Mouse (Mus musculus) hindbrain, embryonic 10.5 days (tissue): ENCODE results near the gene Arhgef15. TPM values are rescaled to one million over a fixed set of nuclear protein-coding genes. Genes with fewer than 3 reads are reported as not detected.

Experiments used
- DNase-seq: peaks from one replicate; pipeline ENCODE4 v3.0.0-alpha.2; 2017; ENCODE audit warnings: low spot score
- H3K27ac ChIP-seq: fragments of 300-500 bp; sonication (generic); 2 replicates; pipeline ENCODE4 v1.5.1; 2016; ENCODE audit warnings: mild to moderate bottlenecking, moderate library complexity
- H3K27me3 ChIP-seq: fragments of 300-500 bp; sonication (generic); 2 replicates; pipeline ENCODE4 v1.6.1; 2016; ENCODE audit warnings: mild to moderate bottlenecking; ENCODE audit not compliant: poor library complexity, insufficient read depth, severe bottlenecking
- H3K36me3 ChIP-seq: fragments of 300-500 bp; sonication (generic); 2 replicates; pipeline ENCODE4 v1.6.1; 2016; ENCODE audit warnings: mild to moderate bottlenecking, moderate library complexity
- H3K4me1 ChIP-seq: fragments of 300-500 bp; sonication (generic); replicated peaks from 2 replicates; pipeline ENCODE4 v1.6.1; 2016; ENCODE audit warnings: mild to moderate bottlenecking
- H3K4me3 ChIP-seq: fragments of 300-500 bp; sonication (generic); 2 replicates; pipeline ENCODE4 v1.5.1; 2016; ENCODE audit warnings: mild to moderate bottlenecking, moderate library complexity
- H3K9me3 ChIP-seq: fragments of 300-500 bp; sonication (generic); 2 replicates; pipeline ENCODE4 v1.6.1; 2016; ENCODE audit warnings: mild to moderate bottlenecking, moderate library complexity
- WGBS: fragments of 180-500 bp; shearing (Covaris S2); methylation state at CpG from one replicate; pipeline ENCODE4 v1.1.7; 2016; 5-methylcytosine and 5-hydroxymethylcytosine counted together
- polyA plus RNA-seq: library from polyadenylated mRNA; unstranded; fragments of >200 nt; fragmentation: Nextera tagmentation; extraction: Ambion mirVana; gene quantifications from 2 replicates; pipeline ENCODE4 v1.2.1, GENCODE M21; 2016

Arhgef15 gene
- polyA plus RNA-seq, 1 experiment from 2014 or later = 8.6 TPM

DNA sequence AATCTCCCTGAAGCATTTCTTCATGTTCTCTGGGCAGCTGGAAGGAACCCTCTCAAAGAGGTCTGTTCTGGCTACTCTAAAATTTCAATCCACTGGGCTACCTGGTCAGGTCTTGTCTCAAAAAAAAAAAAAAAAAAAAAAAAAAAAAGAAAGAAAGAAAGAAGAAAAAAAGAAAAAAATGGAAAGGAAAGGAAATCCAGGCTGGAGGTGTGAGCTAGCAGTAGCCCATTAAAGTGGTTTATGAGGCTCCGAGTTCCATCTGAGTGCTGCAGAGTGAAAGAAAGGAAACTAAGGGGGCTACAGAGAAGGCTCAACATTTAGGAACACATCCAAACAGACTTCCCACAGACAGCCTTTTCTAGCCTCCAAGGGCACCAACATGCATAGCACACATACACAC lies 691 bp upstream of the Arhgef15 start:
- Histone ChIP-seq H3K9me3 (no peaks in the 10 kb centered on the region), H3K4me1 (peaks cover 28% of the 10 kb centered on the region), H3K27me3 (peaks cover 51% of the 10 kb centered on the region), H3K36me3 (no peaks in the 10 kb centered on the region), H3K4me3 (no peak overlapping the region), H3K27ac (no peak overlapping the region)
- 90% methylated on average over 1 of the region's 1 CpGs for WGBS
- no peak for DNase-seq

GRCm38 (mm10) chr11:68956697-68957096 lies 583 bp downstream of the Arhgef15 start:
- H3K4me1 ChIP-seq = peaks cover 28% of the 10 kb centered on the region
- H3K9me3 ChIP-seq = no peaks in the 10 kb centered on the region
- 26% methylated on average over 13 of the region's 13 CpGs for WGBS
- H3K36me3 ChIP-seq = no peaks in the 10 kb centered on the region
- H3K27ac ChIP-seq = no peak overlapping the region; the same call in 1 of the 2 replicates
- no peak for DNase-seq
- peaks cover 63% of the 10 kb centered on the region for H3K27me3 ChIP-seq
- H3K4me3 ChIP-seq = peak overlapping the region; percentile 37

- no peak overlapping the region; the same call in 1 of the 2 replicates for H3K27ac ChIP-seq
- H3K4me3 ChIP-seq = peak overlapping the region; percentile 37
- H3K36me3 ChIP-seq = no peaks in the 10 kb centered on the region
- no peaks in the 10 kb centered on the region for H3K9me3 ChIP-seq
- no peak for DNase-seq
- peaks cover 69% of the 10 kb centered on the region for H3K27me3 ChIP-seq
- WGBS = 44% methylated on average over 3 of the region's 3 CpGs
- H3K4me1 ChIP-seq = peaks cover 28% of the 10 kb centered on the region
Measured at GRCm38 (mm10) chr11:68956107-68956506, 1.2 kb downstream of the Arhgef15 start.

GRCm38 (mm10) chr11:68955473-68955872 lies 1.8 kb downstream of the Arhgef15 start:
- H3K4me1 ChIP-seq = peaks cover 28% of the 10 kb centered on the region
- no peaks in the 10 kb centered on the region for H3K9me3 ChIP-seq
- H3K27ac ChIP-seq = no peak overlapping the region
- H3K27me3 ChIP-seq = peaks cover 73% of the 10 kb centered on the region
- H3K36me3 ChIP-seq = no peaks in the 10 kb centered on the region
- 69% methylated on average over 5 of the region's 5 CpGs for WGBS
- peak overlapping the region; percentile 51 for H3K4me3 ChIP-seq
- DNase-seq = no peak

GRCm38 (mm10) chr11:68954408-68954807 lies 2.9 kb downstream of the Arhgef15 start:
- H3K4me1 ChIP-seq = peaks cover 28% of the 10 kb centered on the region
- DNase-seq = peak; percentile 29
- WGBS = 2% methylated on average over 17 of the region's 17 CpGs
- H3K27ac ChIP-seq = peak overlapping the region; percentile 64
- H3K4me3 ChIP-seq = peak overlapping the region; percentile 51
- H3K27me3 ChIP-seq = peaks cover 79% of the 10 kb centered on the region
- no peaks in the 10 kb centered on the region for H3K36me3 ChIP-seq
- no peaks in the 10 kb centered on the region for H3K9me3 ChIP-seq

DNA sequence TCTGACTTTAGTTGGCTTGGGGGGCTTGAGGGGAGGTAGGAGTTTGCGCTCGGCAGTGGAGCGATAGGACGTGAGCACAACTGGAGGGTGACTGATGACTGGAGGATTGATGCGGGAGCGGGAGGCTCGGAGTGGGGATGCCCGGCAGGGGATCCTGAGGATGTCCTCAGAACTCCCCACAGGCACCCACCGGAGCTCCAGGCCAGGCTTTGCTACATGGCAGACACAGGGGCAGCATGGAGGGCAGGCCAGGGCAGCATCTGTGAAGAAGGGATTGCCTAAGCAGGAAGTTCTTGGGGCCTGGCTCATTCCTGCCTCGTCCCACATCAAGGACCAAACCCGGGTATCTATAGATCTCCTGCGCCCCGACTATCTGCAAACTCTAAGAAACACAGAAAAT lies 3.4 kb downstream of the Arhgef15 start:
- 4% methylated on average over 13 of the region's 13 CpGs for WGBS
- Histone ChIP-seq H3K4me1 (peaks cover 28% of the 10 kb centered on the region), H3K27me3 (peaks cover 79% of the 10 kb centered on the region), H3K4me3 (peak overlapping the region; percentile 51), H3K9me3 (no peaks in the 10 kb centered on the region), H3K36me3 (no peaks in the 10 kb centered on the region), H3K27ac (no peak overlapping the region)
- DNase-seq = peak; percentile 25

GRCm38 (mm10) chr11:68947542-68947993 lies 9.7 kb downstream of the Arhgef15 start:
- H3K36me3 ChIP-seq = 0 out of 2 replicates have a peak, but pooled peaks cover 3% of the 10 kb centered on the region
- H3K4me1 ChIP-seq = peaks cover 11% of the 10 kb centered on the region
- H3K27ac ChIP-seq = 0 out of 2 replicates have a peak overlapping the region, but pooled peaks have one; percentile 1
- peak; percentile 17 for DNase-seq
- H3K4me3 ChIP-seq = peak overlapping the region; percentile 31
- 4% methylated on average over 12 of the region's 12 CpGs for WGBS
- peaks cover 52% of the 10 kb centered on the region for H3K27me3 ChIP-seq
- no peaks in the 10 kb centered on the region for H3K9me3 ChIP-seq

GRCm38 (mm10) chr11:68946806-68947440 lies 10.4 kb downstream of the Arhgef15 start:
- Histone ChIP-seq H3K4me1 (peaks cover 11% of the 10 kb centered on the region), H3K27me3 (peaks cover 46% of the 10 kb centered on the region), H3K9me3 (no peaks in the 10 kb centered on the region), H3K4me3 (peak overlapping the region; percentile 31), H3K36me3 (0 out of 2 replicates have a peak, but pooled peaks cover 3% of the 10 kb centered on the region), H3K27ac (no peak overlapping the region; the same call in 1 of the 2 replicates)
- DNase-seq = no peak
- WGBS = 9% methylated on average over 16 of the region's 16 CpGs

- no peaks in the 10 kb centered on the region for H3K9me3 ChIP-seq
- no peak overlapping the region for H3K27ac ChIP-seq
- H3K36me3 ChIP-seq = 0 out of 2 replicates have a peak, but pooled peaks cover 3% of the 10 kb centered on the region
- DNase-seq = no peak
- H3K27me3 ChIP-seq = peaks cover 37% of the 10 kb centered on the region
- H3K4me3 ChIP-seq = no peak overlapping the region
- 83% methylated on average over 4 of the region's 4 CpGs for WGBS
- peaks cover 11% of the 10 kb centered on the region for H3K4me1 ChIP-seq
Measured at GRCm38 (mm10) chr11:68946001-68946400, 11.3 kb downstream of the Arhgef15 start.

- WGBS = 87% methylated on average over 2 of the region's 2 CpGs
- H3K4me3 ChIP-seq = no peak overlapping the region
- no peak overlapping the region for H3K27ac ChIP-seq
- peaks cover 15% of the 10 kb centered on the region for H3K4me1 ChIP-seq
- peaks cover 34% of the 10 kb centered on the region for H3K27me3 ChIP-seq
- no peaks in the 10 kb centered on the region for H3K9me3 ChIP-seq
- 0 out of 2 replicates have a peak, but pooled peaks cover 3% of the 10 kb centered on the region for H3K36me3 ChIP-seq
- DNase-seq = no peak
Measured at GRCm38 (mm10) chr11:68945245-68945644, 12.0 kb downstream of the Arhgef15 start.

GRCm38 (mm10) chr11:68942731-68943130 lies 14.5 kb downstream of the Arhgef15 start:
- no peaks in the 10 kb centered on the region for H3K9me3 ChIP-seq
- DNase-seq = no peak
- 0 out of 2 replicates have a peak, but pooled peaks cover 3% of the 10 kb centered on the region for H3K36me3 ChIP-seq
- peaks cover 22% of the 10 kb centered on the region for H3K27me3 ChIP-seq
- H3K4me3 ChIP-seq = no peak overlapping the region
- H3K4me1 ChIP-seq = peaks cover 22% of the 10 kb centered on the region
- 88% methylated on average over 8 of the region's 8 CpGs for WGBS
- no peak overlapping the region for H3K27ac ChIP-seq

DNA sequence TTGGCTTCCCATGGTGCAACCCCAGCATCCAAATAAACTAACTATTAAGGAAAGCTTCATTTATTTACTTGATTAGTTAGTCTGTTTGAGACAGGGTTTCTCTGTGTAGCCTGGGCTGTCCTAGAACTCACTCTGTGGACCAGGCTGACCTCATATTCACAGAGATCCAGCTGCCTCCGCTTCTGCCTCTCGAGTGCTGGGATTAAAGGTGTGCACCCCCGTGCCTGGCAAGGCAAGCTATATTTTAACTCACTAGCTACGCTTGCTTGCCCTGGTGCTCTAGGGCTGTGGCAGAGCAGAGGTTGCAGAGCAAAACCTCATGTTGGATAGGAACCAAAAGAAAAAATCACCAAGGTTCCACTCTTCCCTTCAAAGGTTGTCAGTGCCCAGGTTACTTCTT lies 16.8 kb downstream of the Arhgef15 start:
- Histone ChIP-seq H3K4me3 (peak overlapping the region; percentile 57), H3K36me3 (0 out of 2 replicates have a peak, but pooled peaks cover 3% of the 10 kb centered on the region), H3K27me3 (no peaks in the 10 kb centered on the region), H3K27ac (peak overlapping the region; percentile 89), H3K9me3 (no peaks in the 10 kb centered on the region), H3K4me1 (peaks cover 11% of the 10 kb centered on the region)
- no peak for DNase-seq
- whole genome bisulfite sequencing = 73% methylated on average over 4 of the region's 4 CpGs
